Mouse (Mus musculus): Measurements from ENCODE around the gene Nop10.
A peak's percentile ranks its signal among the peaks of the same experiment; 100 is the strongest.
"Not testable (repeated sequence)": the region's sequence is repeated elsewhere in the genome, so short reads cannot be mapped to it uniquely, and the experiment has no call there.

Gene Nop10

DNA sequence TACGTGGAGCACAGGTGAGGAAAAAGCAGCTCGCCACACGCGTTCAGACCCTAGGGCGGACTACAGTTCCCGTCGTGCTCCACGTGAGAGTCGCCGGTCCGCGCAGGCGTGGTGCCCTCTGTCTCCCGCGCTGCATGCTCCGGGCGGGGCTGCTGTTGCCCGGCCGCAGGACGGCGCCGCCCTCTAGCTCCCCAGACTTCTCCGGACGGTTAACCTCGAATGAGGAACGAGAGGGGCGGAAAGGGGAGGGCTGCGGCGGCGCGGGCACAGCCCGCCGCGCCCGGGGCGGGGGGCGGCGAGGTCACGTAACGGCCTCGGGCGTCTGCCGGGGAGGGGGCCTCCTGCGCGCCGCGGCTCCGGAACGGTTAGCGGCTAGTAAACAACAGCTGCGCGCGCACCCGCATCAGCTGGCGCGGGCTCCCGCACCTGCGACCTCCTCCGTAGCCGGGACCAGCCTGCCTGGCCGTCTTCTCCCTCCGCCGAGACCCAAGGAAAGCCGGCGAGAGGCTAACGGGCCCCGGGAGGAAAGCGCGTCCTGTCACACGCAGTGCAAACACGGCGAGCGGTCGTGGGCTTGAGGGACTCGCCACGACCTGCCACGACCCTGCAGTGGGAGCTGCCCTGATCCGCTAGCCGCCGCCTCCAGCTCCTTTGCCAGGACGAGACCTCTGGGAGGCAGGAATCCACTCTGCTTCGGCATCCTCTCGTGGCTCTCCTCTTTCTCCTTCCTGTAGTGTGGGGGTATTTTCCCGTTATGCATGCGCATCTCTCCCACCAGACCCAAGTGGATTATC, 3.9 kb downstream of the Nop10 start, which contains the start of gene Slc12a6:
Slc12a6 (plus strand) TSS at position 378 of the 794 bp plus-strand sequence.
- peak; percentile 95 for DNase-seq (ENCODE audit: low read depth, low spot score)

DNA sequence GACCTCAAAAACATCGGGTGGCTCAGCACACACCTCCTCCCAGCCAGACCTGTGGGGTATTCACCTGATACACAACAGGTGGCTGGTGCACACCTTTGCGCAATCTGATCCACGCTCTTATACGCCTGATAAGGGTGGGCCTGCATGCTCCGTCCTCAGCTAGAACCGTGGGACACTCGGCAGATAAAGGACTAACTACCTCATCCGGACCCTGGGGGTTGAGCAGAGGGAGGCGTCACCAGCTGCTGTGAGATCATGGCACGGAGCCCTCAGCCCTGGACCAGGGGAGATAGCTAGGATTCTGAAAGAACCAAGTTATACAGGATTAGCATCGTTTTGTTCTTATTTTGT, 4.5 kb downstream of the Nop10 start, which contains the start of gene Gm21985:
Gm21985 (plus strand) TSS at position 73 of the 351 bp plus-strand sequence.
- DNase-seq (ENCODE audit: low read depth, low spot score), result peak; percentile 54

GRCm38 (mm10) chr2:112266780-112267179, 5.1 kb downstream of the Nop10 start:
- DNase-seq (ENCODE audit: low read depth, low spot score), result peak; percentile 19

- peak; percentile 41 for DNase-seq (ENCODE audit: low read depth, low spot score)
These were observed 6.0 kb downstream of the Nop10 start for GRCm38 (mm10) chr2:112267547-112268269.

GRCm38 (mm10) chr2:112270011-112270410, 8.3 kb downstream of the Nop10 start:
- DNase-seq (ENCODE audit: low read depth, low spot score), result no peak

DNA sequence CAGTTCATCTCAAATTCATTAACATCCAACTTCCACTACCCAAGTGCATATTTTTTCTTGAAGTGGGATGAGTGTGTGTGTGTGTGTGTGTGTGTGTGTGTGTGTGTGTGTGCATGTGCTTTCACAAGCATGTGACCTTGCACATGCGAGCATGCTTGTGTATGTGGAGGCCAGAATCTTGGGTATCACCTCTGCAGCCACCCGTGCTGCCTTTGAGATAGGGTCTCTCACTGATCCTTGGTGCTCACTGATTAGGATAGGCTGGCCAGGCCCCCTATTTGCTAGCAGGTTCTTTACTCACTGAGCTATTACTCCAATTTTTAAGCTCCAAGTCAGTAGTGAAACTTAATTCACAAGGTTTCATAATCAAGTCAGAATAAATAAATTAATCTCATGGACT, 11.2 kb downstream of the Nop10 start:
- no peak for DNase-seq (ENCODE audit: low read depth, low spot score)

- no peak for DNase-seq (ENCODE audit: low read depth, low spot score)
These were observed 11.7 kb downstream of the Nop10 start for GRCm38 (mm10) chr2:112273474-112273873.

- DNase-seq (ENCODE audit: low read depth, low spot score), result no peak
These were observed 15.1 kb downstream of the Nop10 start for GRCm38 (mm10) chr2:112276870-112277269.

- no peak for DNase-seq (ENCODE audit: low read depth, low spot score)
These were observed 21.1 kb downstream of the Nop10 start for GRCm38 (mm10) chr2:112282846-112283245.

DNA sequence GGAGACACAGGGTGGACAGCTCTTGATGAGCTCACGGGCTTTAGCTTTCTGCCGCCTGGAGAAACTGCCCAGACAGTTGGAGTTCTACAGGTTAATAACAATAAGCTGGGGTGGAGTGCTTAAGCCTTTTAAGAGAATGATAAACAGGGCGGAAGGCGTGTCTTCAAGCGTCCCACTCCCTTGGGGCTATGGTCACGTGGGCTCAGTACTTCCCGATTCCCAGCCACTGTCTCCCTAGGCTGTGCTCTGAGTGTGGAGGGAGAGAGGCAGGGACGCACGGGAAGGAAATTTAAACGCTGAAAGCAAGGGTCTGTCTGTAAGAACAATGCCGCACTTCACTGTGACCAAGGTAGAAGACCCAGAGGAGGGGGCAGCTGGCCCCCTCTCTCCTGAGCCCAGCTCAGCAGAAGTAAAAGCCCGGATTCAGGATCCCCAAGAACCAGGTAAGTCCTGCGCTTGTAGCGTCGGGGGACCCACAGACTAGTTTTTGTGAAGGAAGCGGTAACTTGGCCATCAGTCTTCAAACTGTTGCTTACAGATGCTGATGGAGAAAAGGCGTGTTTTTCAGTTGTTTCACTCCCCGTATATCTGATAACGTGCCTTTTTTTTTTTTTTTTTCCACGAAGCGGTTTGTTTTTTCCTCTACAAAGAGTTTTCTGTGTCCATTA, 22.8 kb downstream of the Nop10 start:
- peak; percentile 51 for DNase-seq (ENCODE audit: low read depth, low spot score)

DNA sequence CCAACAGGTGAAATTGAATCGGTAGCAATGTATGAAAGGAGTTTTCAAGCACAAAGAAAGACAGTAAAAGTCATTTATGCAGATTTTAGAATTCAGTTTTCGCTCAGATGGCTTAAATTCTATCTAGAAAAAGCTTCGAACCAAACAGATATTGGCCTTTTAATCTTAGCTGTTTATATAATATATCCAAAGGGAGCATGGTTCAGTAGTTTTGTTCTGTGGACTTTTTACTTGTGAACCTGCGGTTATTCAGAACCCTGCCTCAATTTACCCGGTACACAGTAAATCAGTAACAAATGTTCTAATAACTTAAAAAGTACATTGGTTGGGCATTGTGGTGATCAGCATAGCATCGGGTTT, 23.3 kb downstream of the Nop10 start:
- DNase-seq (ENCODE audit: low read depth, low spot score), result no peak

DNA sequence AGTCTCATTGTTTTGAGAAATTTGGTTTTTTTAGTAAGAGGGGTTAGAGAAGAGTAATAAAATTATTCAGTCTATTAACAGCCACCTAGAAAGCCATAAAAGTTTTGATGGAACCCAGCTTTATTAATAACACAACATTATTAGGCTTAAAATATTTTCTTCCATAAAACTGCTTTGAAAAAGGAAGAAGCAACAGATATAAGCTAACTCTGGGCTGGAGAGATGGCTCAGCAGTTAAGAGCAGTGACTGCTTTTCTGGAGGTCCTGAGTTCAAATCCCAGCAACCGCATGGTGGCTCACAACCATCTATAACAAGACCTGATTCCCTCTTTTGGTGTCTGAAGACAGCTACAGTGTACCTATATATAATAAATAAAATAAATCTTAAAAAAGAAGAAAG, 24.3 kb downstream of the Nop10 start:
- not testable (repeated sequence) for DNase-seq (ENCODE audit: low read depth, low spot score)

DNA sequence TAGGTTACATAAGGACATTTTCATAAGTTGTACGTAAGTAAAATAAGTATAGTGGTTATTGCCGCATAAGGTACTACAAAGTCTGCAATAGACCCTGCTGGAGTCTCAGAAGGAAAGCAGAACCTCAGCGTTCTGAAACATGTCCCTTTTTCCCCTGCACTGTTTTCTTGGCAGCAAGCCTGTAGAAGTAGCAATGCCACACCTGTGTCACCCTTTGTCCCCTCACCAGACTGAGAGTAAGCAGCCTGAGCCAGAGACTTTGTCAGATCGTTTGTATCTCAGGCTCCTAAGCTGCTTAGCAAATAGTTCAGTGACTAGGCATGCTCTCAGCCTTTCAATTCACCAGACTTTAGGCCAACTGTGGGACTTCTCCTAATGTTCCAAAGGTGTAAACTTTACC, 25.3 kb downstream of the Nop10 start:
- no peak for DNase-seq (ENCODE audit: low read depth, low spot score)

DNA sequence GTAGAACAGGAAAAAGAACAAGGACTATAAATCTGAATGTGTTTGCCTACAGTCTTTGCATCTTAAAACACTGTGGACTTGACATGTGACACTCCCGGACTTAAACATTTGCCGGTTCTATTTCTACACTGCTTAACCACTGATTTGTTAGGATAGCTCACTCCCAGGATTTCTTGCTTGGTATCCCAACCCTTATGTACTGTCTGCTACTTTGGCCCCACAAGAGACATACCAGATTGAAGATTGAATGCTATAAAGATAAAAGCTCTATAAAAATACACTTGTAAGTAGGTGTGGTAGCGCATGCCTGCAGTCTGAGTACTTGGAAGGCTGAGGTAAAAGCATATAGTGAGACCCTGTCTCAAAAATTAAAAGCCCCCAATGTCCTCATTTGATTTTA, 27.8 kb downstream of the Nop10 start:
- DNase-seq (ENCODE audit: low read depth, low spot score), result no peak

DNA sequence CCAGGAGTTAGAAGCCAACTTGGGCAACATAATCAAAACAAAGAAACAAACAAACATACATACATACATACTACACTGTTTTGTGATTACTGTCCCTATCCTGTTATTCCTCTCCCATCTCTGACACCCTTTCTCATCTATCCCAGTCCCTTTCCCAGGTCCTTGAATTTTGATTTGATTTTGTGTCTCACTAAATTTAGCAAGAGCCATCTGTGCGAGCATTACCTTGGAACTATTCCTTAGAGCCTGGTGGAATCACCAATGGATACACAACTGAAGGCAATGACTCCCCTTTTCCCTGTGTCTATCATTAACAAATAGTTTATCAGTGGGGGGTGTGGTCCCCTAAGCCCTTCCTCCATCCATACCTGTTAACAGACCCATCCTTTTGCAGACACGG, 31.1 kb downstream of the Nop10 start:
- no peak for DNase-seq (ENCODE audit: low read depth, low spot score)

GRCm38 (mm10) chr2:112296211-112296610, 34.5 kb downstream of the Nop10 start:
- DNase-seq (ENCODE audit: low read depth, low spot score), result no peak

GRCm38 (mm10) chr2:112298221-112298620, 36.5 kb downstream of the Nop10 start:
- DNase-seq (ENCODE audit: low read depth, low spot score), result no peak

- DNase-seq (ENCODE audit: low read depth, low spot score), result no peak
These were observed 46.9 kb downstream of the Nop10 start for GRCm38 (mm10) chr2:112308671-112309070.

GRCm38 (mm10) chr2:112309161-112309600, 47.5 kb downstream of the Nop10 start:
- no peak for DNase-seq (ENCODE audit: low read depth, low spot score)
